Mouse (Mus musculus): ENCODE results near the gene Cckbr. TPM values are rescaled to one million over a fixed set of nuclear protein-coding genes. Genes with fewer than 3 reads are reported as not detected.

Cckbr gene
- polyA plus RNA-seq, 1 experiment from 2014 or later, result 0.48 TPM

GRCm38 (mm10) chr7:105480081-105480480 is 54.5 kb downstream of the Cckbr start:
- Histone ChIP-seq H3K27ac (peak overlapping the region; percentile 88; the same call in 1 of the 2 replicates), H3K9me3 (no peaks in the 10 kb centered on the region), H3K27me3 (no peaks in the 10 kb centered on the region; the same call in 1 of the 2 replicates), H3K4me3 (no peak overlapping the region), H3K9ac (no peak overlapping the region), H3K36me3 (no peaks in the 10 kb centered on the region), H3K4me2 (peak overlapping the region; percentile 82), H3K4me1 (peaks cover 21% of the 10 kb centered on the region)
- no peak for ATAC-seq (ENCODE audit: insufficient number of reproducible peaks, insufficient read depth, low FRiP score, low TSS enrichment, low read depth)
- 41% methylated on average over 5 of the region's 5 CpGs for WGBS

GRCm38 (mm10) chr7:105480561-105481504 is 55.3 kb downstream of the Cckbr start:
- Histone ChIP-seq H3K4me1 (peaks cover 21% of the 10 kb centered on the region), H3K27ac (peak overlapping the region; percentile 88), H3K9ac (peak overlapping the region; percentile 87), H3K9me3 (no peaks in the 10 kb centered on the region), H3K36me3 (no peaks in the 10 kb centered on the region), H3K4me2 (peak overlapping the region; percentile 82), H3K4me3 (peak overlapping the region; percentile 53), H3K27me3 (no peaks in the 10 kb centered on the region; the same call in 1 of the 2 replicates)
- ATAC-seq (ENCODE audit: insufficient number of reproducible peaks, insufficient read depth, low FRiP score, low TSS enrichment, low read depth), result 0 out of 2 replicates have a peak, but pooled peaks have one; percentile 1
- 62% methylated on average over 23 of the region's 23 CpGs for WGBS

- Histone ChIP-seq H3K4me2 (peak within 1 kb of the TSS; percentile 82), H3K9ac (peak within 1 kb of the TSS; percentile 87), H3K4me1 (peaks cover 21% of the 10 kb centered on the region), H3K36me3 (no peaks in the 10 kb centered on the region), H3K27ac (peak within 1 kb of the TSS; percentile 88), H3K27me3 (no peaks in the 10 kb centered on the region; the same call in 1 of the 2 replicates), H3K9me3 (no peaks in the 10 kb centered on the region), H3K4me3 (peak within 1 kb of the TSS; percentile 53)
- peak; percentile 76 for ATAC-seq (ENCODE audit: insufficient number of reproducible peaks, insufficient read depth, low FRiP score, low TSS enrichment, low read depth)
- WGBS, result 4% methylated on average over 62 of the region's 63 CpGs
Measured at GRCm38 (mm10) chr7:105481505-105482411, 56.2 kb downstream of the Cckbr start, which contains the start of gene Cavin3. TSS of gene Cavin3 (minus strand) at chr7:105482300.

- Histone ChIP-seq H3K4me2 (peak overlapping the region; percentile 82), H3K9ac (peak overlapping the region; percentile 87), H3K4me1 (peaks cover 21% of the 10 kb centered on the region), H3K36me3 (no peaks in the 10 kb centered on the region), H3K27me3 (no peaks in the 10 kb centered on the region; the same call in 1 of the 2 replicates), H3K27ac (peak overlapping the region; percentile 88), H3K9me3 (no peaks in the 10 kb centered on the region), H3K4me3 (peak overlapping the region; percentile 53)
- 28% methylated on average over 8 of the region's 8 CpGs for WGBS
- no peak for ATAC-seq (ENCODE audit: insufficient number of reproducible peaks, insufficient read depth, low FRiP score, low TSS enrichment, low read depth)
Measured at GRCm38 (mm10) chr7:105482426-105482825, 56.9 kb downstream of the Cckbr start.

GRCm38 (mm10) chr7:105485029-105485428 is 59.5 kb downstream of the Cckbr start:
- ATAC-seq (ENCODE audit: insufficient number of reproducible peaks, insufficient read depth, low FRiP score, low TSS enrichment, low read depth), result no peak
- Histone ChIP-seq H3K36me3 (no peaks in the 10 kb centered on the region), H3K4me1 (peaks cover 21% of the 10 kb centered on the region), H3K27ac (no peak overlapping the region), H3K4me2 (no peak overlapping the region), H3K27me3 (no peaks in the 10 kb centered on the region; the same call in 1 of the 2 replicates), H3K9ac (no peak overlapping the region), H3K9me3 (no peaks in the 10 kb centered on the region), H3K4me3 (no peak overlapping the region)
- 58% methylated on average over 5 of the region's 5 CpGs for WGBS

GRCm38 (mm10) chr7:105487104-105487876 is 61.8 kb downstream of the Cckbr start:
- H3K9me3 ChIP-seq, result no peaks in the 10 kb centered on the region

GRCm38 (mm10) chr7:105497881-105498280 is 72.3 kb downstream of the Cckbr start:
- H3K9ac ChIP-seq, result no peak overlapping the region
- no peak for ATAC-seq (ENCODE audit: insufficient number of reproducible peaks, insufficient read depth, low FRiP score, low TSS enrichment, low read depth)
- no peak overlapping the region for H3K4me3 ChIP-seq
- H3K27me3 ChIP-seq, result no peaks in the 10 kb centered on the region
- no peaks in the 10 kb centered on the region for H3K9me3 ChIP-seq
- no peaks in the 10 kb centered on the region for H3K36me3 ChIP-seq
- whole genome bisulfite sequencing, result 87% methylated on average over 3 of the region's 3 CpGs
- no peaks in the 10 kb centered on the region for H3K4me1 ChIP-seq
- no peak overlapping the region for H3K4me2 ChIP-seq
- H3K27ac ChIP-seq, result no peak overlapping the region

More at GRCm38 (mm10) chr7:105487104-105487876, 61.8 kb downstream of the Cckbr start:
- Histone ChIP-seq H3K4me1 (no peaks in the 10 kb centered on the region; the same call in 1 of the 2 replicates), H3K4me2 (no peak overlapping the region), H3K27ac (peak overlapping the region; percentile 16; the same call in 1 of the 2 replicates), H3K9ac (no peak overlapping the region), H3K27me3 (no peaks in the 10 kb centered on the region), H3K4me3 (no peak overlapping the region), H3K36me3 (no peaks in the 10 kb centered on the region)
- no peak for ATAC-seq (ENCODE audit: insufficient number of reproducible peaks, insufficient read depth, low FRiP score, low TSS enrichment, low read depth)
- 77% methylated on average over 6 of the region's 6 CpGs for WGBS

- H3K27ac ChIP-seq, result no peak overlapping the region
- H3K4me1 ChIP-seq, result no peaks in the 10 kb centered on the region
- H3K36me3 ChIP-seq, result no peaks in the 10 kb centered on the region
- no peak overlapping the region for H3K4me2 ChIP-seq
- no peak overlapping the region for H3K9ac ChIP-seq
- no peak for ATAC-seq (ENCODE audit: insufficient number of reproducible peaks, insufficient read depth, low FRiP score, low TSS enrichment, low read depth)
- H3K4me3 ChIP-seq, result no peak overlapping the region
- H3K9me3 ChIP-seq, result no peaks in the 10 kb centered on the region
- H3K27me3 ChIP-seq, result no peaks in the 10 kb centered on the region
- WGBS, result 21% methylated on average over 10 of the region's 10 CpGs
Measured at GRCm38 (mm10) chr7:105498854-105499492, 73.4 kb downstream of the Cckbr start.

- no peaks in the 10 kb centered on the region for H3K4me1 ChIP-seq
- no peaks in the 10 kb centered on the region for H3K36me3 ChIP-seq
- no peaks in the 10 kb centered on the region for H3K27me3 ChIP-seq
- no peak overlapping the region for H3K9ac ChIP-seq
- H3K27ac ChIP-seq, result no peak overlapping the region
- ATAC-seq (ENCODE audit: insufficient number of reproducible peaks, insufficient read depth, low FRiP score, low TSS enrichment, low read depth), result no peak
- no peak overlapping the region for H3K4me2 ChIP-seq
- 69% methylated on average over 1 of the region's 1 CpGs for WGBS
- H3K4me3 ChIP-seq, result no peak overlapping the region
- no peaks in the 10 kb centered on the region for H3K9me3 ChIP-seq
Measured at GRCm38 (mm10) chr7:105499676-105500075, 74.1 kb downstream of the Cckbr start.

GRCm38 (mm10) chr7:105501984-105502383 is 76.5 kb downstream of the Cckbr start:
- 86% methylated on average over 4 of the region's 4 CpGs for WGBS
- no peak overlapping the region for H3K4me2 ChIP-seq
- H3K27me3 ChIP-seq, result no peaks in the 10 kb centered on the region
- H3K27ac ChIP-seq, result no peak overlapping the region
- H3K9me3 ChIP-seq, result no peaks in the 10 kb centered on the region
- ATAC-seq (ENCODE audit: insufficient number of reproducible peaks, insufficient read depth, low FRiP score, low TSS enrichment, low read depth), result no peak
- no peak overlapping the region for H3K9ac ChIP-seq
- no peaks in the 10 kb centered on the region for H3K4me1 ChIP-seq
- H3K4me3 ChIP-seq, result no peak overlapping the region
- no peaks in the 10 kb centered on the region for H3K36me3 ChIP-seq

Measured in embryonic facial prominence, embryonic 13.5 days (tissue).